Mouse (Mus musculus): Measurements from ENCODE around the gene Rara.
A peak's percentile ranks its signal among the peaks of the same experiment; 100 is the strongest.
"Not testable (repeated sequence)": the region's sequence is repeated elsewhere in the genome, so short reads cannot be mapped to it uniquely, and the experiment has no call there.

Gene Rara

GRCm38 (mm10) chr11:98927438-98928076, at the start of gene Rara:
Rara (plus strand) TSS chr11:98927818.
- DNase-seq (ENCODE audit: low spot score in 2 of 2): no peak

GRCm38 (mm10) chr11:98887703-98888102, 39.9 kb upstream of the Rara start:
- DNase-seq (ENCODE audit: low spot score in 2 of 2): no peak

GRCm38 (mm10) chr11:98889077-98889476, 38.5 kb upstream of the Rara start:
- DNase-seq (ENCODE audit: low spot score in 2 of 2): no peak

- DNase-seq (ENCODE audit: low spot score in 2 of 2): no peak
Observed at GRCm38 (mm10) chr11:98889977-98890376, 37.6 kb upstream of the Rara start.

GRCm38 (mm10) chr11:98892426-98892825, 35.2 kb upstream of the Rara start:
- no peak for DNase-seq (ENCODE audit: low spot score in 2 of 2)

GRCm38 (mm10) chr11:98900529-98901125, 27.0 kb upstream of the Rara start:
- no peak for DNase-seq (ENCODE audit: low spot score in 2 of 2)

DNA sequence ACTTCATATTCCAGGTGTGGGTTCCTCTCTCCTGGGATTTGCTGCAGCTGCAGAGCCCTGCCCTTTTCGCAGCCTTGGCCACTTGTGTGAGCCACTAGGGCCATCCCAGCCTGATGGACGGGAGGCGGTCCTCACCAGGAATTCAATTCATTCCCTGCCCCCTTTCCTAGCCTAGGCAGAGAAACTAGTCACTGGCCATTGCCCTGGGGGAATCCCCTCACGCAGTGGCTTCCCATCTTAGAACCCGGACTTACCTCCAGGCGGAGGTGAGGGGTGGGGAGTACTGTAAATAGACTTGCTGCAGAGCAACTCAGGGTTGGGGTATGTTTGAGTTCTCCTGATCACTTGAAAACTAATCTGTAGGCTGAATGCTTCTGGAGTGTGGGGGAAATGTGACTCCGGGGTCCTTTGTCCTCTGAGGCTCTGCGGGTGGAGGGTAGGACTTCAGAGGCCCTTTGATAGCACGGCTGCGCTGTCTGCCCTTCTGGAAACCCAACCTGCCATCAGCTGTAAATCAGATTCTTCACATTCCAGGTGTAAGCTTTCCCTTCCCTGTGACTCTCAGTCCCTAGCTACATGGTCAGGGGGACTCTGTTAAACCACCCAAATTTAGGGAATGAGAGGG, 24.9 kb upstream of the Rara start:
- DNase-seq (ENCODE audit: low spot score in 2 of 2): no peak

DNA sequence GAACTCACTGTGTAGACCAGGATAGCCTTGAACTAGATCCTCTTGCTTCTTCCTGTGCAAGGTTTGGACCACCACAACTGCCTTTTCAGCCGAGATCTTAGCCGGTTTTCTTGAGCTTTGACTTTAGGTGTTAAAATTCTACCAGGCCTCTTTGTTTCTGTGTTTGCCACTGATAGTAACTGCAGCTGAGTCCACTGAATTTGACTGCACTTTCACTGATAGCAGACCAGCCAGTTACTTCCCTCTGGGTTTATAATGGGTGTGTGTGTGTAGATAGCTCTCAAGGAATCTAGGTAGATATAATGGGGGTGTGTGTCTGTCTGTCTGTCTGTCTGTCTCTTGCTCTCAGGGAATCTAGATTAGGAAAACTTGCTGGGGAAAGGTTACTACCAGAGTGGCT, 23.0 kb upstream of the Rara start:
- DNase-seq (ENCODE audit: low spot score in 2 of 2): no peak

DNA sequence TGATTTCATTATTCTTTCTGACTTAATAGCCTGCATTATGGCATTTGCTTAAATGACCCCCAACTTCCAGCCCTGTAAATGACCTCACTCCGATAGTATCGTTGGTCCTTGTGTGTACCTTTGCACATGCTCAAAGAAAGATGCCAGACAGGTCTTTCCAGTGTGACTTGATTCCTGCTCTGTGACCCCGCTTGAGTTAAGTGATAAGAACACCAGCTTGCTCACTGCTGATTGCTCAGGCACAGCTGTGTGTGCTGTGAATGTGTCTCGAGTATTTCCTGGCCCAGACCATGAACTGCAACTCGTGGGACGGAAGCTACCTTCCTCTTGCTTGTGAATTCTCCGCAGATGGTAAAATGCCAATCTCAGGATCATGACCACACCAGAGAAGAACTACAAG, 22.6 kb upstream of the Rara start:
- no peak for DNase-seq (ENCODE audit: low spot score in 2 of 2)

- no peak for DNase-seq (ENCODE audit: low spot score in 2 of 2)
Observed at GRCm38 (mm10) chr11:98905583-98905982, 22.0 kb upstream of the Rara start.

- no peak for DNase-seq (ENCODE audit: low spot score in 2 of 2)
Observed at GRCm38 (mm10) chr11:98907063-98907436, 20.6 kb upstream of the Rara start.

- DNase-seq (ENCODE audit: low spot score in 2 of 2): peak; percentile 95 to 96
Observed at GRCm38 (mm10) chr11:98907437-98908173, 20.0 kb upstream of the Rara start, which contains the start of gene Cdc6. Cdc6 (plus strand) TSS chr11:98907801.

- DNase-seq (ENCODE audit: low spot score in 2 of 2): peak in 1 of 2 experiments; percentile 32
Observed at GRCm38 (mm10) chr11:98909654-98910053, 18.0 kb upstream of the Rara start.

GRCm38 (mm10) chr11:98910415-98910814, 17.2 kb upstream of the Rara start:
- no peak for DNase-seq (ENCODE audit: low spot score in 2 of 2)

GRCm38 (mm10) chr11:98911498-98911897, 16.1 kb upstream of the Rara start:
- DNase-seq (ENCODE audit: low spot score in 2 of 2): no peak

GRCm38 (mm10) chr11:98914196-98914595, 13.4 kb upstream of the Rara start:
- no peak for DNase-seq (ENCODE audit: low spot score in 2 of 2)

GRCm38 (mm10) chr11:98916376-98916775, 11.2 kb upstream of the Rara start:
- DNase-seq (ENCODE audit: low spot score in 2 of 2): not testable (repeated sequence)

GRCm38 (mm10) chr11:98917428-98918005, 10.1 kb upstream of the Rara start:
- DNase-seq (ENCODE audit: low spot score in 2 of 2): no peak

- no peak for DNase-seq (ENCODE audit: low spot score in 2 of 2)
Observed at GRCm38 (mm10) chr11:98918231-98918630, 9.4 kb upstream of the Rara start.

DNA sequence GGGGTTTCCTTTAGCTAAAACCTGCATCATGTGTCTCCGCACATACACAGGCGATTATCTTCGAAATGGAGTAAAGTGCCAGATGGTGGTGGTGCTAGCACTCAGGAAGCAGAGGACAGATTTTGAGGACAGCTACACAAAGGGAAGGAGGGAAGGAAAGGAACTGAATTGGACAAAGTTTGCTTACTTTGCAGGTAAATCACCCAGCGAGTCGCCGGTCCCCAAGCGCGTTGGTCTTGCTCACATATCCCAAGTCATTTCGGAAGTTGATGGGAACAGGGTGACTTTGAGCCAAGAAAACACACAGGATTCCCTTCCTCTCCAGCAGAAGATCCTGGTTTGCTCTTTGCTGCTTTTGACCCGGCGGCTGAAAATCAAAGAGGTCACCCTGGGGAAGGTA, 8.6 kb upstream of the Rara start:
- DNase-seq (ENCODE audit: low spot score in 2 of 2): no peak

DNA sequence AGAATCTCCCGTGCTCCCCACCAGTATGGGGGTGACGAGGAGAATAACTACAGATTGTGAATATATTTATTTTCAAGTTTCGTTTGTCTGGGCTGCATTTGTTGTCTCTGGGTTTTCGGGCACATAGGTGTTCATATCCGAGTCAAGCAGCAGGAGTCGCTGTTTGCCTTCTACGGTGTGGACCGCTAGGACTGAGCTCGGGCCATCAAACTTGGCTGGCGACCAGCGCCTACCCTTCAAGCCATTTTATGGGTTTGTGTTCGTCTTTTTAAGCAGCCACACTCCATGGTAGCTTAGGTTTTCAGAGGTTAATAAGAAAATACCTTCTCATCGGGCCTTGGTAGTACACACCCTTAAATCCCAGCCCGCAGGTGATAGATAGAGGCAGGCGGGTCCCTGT, 5.8 kb upstream of the Rara start:
- peak in 1 of 2 experiments; percentile 76 for DNase-seq (ENCODE audit: low spot score in 2 of 2)

DNA sequence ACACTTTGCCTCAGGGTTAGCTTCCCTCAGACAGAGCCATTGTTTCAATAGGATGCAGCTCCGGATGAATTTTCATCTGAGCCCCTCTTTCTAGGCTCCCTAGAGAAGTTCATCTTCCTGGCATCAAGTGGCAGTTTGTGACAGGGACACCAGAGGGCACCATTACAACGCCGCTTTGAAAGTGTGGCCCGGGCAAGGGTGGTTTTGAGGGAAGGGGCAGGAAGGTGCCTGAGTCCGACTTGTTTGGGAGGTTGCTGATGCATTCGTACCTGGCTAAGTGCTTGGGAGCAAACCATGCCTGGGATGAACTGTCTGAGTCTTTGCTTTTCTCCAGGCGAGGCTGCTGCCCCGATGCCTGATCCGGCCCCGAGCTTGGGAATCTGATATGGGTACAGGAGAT, 5.3 kb upstream of the Rara start:
- not testable (repeated sequence) for DNase-seq (ENCODE audit: low spot score in 2 of 2)
